Mouse (Mus musculus) ZHBTc4 (cell line): ENCODE measurements at regions not wholly inside any gene's neighbourhood (a gene's known extent, or its start where the extent isn't known, plus 50 kb on each side); places are given as distances from the start of the nearest gene placed in this dataset.

Experiments
- DNase-seq: peaks from one replicate; pipeline ENCODE4 v3.0.0-alpha.2; 2011; ENCODE audit warnings: low read depth, low spot score

- no peak for DNase-seq
Observed at GRCm38 (mm10) chr15:41154551-41155151, 1020.5 kb downstream of the 9330182O14Rik start.

GRCm38 (mm10) chr15:41155169-41155638 lies 1021.0 kb downstream of the 9330182O14Rik start:
- DNase-seq: peak; percentile 48

GRCm38 (mm10) chr15:41157802-41158201 lies 1023.6 kb downstream of the 9330182O14Rik start:
- no peak for DNase-seq

- no peak for DNase-seq
Observed at GRCm38 (mm10) chr15:41162268-41162667, 1028.1 kb downstream of the 9330182O14Rik start.

GRCm38 (mm10) chr15:41162793-41163192 lies 1028.6 kb downstream of the 9330182O14Rik start:
- DNase-seq: peak; percentile 72

GRCm38 (mm10) chr15:41163643-41164358 lies 1029.6 kb downstream of the 9330182O14Rik start:
- peak; percentile 82 for DNase-seq

- DNase-seq: no peak
Observed at GRCm38 (mm10) chr15:41165534-41165933, 1031.4 kb downstream of the 9330182O14Rik start.

- DNase-seq: peak; percentile 79
Observed at GRCm38 (mm10) chr15:41190792-41191191, 1056.6 kb downstream of the 9330182O14Rik start.

GRCm38 (mm10) chr15:41193240-41193639 lies 1059.1 kb downstream of the 9330182O14Rik start:
- peak; percentile 87 for DNase-seq

- DNase-seq: peak; percentile 61
Observed at GRCm38 (mm10) chr15:41223801-41224200, 1089.6 kb downstream of the 9330182O14Rik start.

- DNase-seq: peak; percentile 84
Observed at GRCm38 (mm10) chr15:41232406-41233060, 1098.4 kb downstream of the 9330182O14Rik start.
